Mouse (Mus musculus) CD4-positive helper T cell, adult 2 months (primary cell): Measurements from ENCODE around the gene Csnk1e.

Source experiments
- DNase-seq: peaks from one replicate; pipeline ENCODE4 v3.0.0-alpha.2; 2012; ENCODE audit warnings: low read depth, missing footprints, low spot score

The Csnk1e gene

DNA sequence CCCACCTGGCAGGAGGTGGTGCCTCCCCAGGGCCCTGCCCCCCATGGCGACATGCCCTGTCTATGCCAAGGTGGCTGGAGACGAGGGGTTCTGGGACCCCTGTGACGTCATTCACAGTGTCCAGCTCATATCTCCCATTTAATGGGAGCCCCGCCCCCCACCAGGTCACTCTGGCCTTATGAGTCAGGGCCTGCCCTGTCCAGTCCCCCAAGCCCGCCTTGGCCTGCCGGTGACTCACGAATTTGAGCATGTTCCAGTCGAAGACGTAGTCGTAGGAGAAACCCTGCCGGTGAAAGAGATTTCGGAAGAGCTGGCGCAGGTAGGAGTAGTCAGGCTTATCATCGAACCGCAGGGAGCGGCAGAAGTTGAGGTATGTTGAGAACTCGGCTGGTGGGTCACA is 30.8 kb downstream of the Csnk1e start:
- DNase-seq: no peak

DNA sequence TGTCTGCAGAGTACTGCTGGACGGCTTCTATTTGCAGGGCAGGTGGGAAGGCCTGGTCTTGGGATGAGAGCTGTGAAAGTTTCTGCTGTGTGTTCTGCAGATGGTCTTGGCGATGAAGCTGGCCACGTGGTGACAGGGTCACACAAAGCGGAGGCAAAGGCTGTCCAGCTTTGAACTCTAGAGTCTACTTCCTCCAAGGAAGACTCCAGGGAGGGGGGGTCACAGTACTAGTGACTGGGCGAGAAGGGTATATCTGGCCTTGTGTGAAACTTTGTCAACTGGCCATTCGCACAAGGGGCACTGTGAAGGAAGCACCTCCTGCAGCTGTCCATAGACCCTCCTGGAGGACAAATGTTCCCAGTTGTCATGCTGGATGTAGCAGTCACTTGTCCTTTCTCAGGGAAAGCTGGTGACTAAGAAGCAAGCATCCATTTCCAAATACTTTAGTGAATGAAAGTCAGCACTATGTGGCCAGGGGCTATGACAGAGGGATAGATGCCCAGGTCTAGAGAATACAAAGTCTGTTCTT is 32.6 kb downstream of the Csnk1e start:
- no peak for DNase-seq

DNA sequence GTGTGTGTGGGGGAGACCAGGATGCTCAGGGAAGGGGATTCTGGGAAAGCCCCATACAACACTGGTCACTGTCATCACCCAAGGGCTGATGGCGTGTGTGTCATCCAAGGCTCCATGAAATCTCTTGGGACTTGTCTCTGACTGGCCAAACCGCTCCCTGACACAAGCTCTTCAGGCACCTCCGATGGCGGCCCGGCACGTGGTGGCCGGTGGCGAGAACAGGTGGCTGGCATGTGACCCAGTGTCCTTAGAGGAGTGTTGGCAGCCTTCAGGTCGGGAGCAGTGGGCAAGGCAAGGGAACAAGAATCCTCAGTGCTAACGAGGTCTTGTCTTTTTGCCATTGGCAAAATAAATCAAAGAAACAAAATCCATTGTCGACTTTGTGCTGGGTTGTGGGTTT is 36.7 kb downstream of the Csnk1e start:
- no peak for DNase-seq

DNA sequence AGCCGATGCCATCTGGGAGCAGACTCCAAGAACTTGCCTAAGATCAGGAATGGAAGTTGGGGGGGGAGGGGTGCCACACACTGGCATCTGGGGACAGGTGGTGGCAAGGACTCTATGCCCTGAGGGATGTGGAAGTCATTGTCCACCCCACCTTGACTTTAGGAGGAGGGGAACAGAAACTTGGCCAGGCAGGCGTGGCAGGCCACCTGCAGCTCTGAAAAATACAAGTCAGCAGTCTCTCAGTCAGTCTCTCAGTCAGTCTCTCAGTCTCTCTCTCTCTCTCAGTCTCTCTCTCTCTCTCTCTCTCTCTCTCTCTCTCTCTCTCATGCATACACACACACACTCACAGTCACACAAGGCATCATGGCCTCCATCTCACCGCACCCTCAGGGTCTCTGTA is 37.1 kb downstream of the Csnk1e start:
- no peak for DNase-seq

DNA sequence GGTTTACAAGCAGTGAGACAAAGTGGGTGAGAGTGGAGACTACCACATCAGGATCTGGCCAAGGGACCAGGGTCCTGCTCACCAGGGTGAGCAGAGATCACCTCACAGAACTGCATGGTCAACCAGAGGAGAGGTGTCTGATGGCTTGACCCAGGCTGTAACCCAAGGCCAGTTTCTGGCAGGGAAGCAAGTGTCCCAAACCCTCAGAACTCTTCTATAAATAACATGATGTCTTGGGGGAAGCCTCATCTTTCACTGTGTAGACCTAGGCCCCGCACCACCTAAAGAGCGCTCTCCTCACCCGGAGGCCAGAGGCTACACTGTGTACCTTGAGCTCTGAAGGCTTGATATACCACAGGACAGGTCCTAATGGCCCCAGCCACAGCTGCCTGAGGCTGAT is 38.0 kb downstream of the Csnk1e start:
- DNase-seq: no peak

DNA sequence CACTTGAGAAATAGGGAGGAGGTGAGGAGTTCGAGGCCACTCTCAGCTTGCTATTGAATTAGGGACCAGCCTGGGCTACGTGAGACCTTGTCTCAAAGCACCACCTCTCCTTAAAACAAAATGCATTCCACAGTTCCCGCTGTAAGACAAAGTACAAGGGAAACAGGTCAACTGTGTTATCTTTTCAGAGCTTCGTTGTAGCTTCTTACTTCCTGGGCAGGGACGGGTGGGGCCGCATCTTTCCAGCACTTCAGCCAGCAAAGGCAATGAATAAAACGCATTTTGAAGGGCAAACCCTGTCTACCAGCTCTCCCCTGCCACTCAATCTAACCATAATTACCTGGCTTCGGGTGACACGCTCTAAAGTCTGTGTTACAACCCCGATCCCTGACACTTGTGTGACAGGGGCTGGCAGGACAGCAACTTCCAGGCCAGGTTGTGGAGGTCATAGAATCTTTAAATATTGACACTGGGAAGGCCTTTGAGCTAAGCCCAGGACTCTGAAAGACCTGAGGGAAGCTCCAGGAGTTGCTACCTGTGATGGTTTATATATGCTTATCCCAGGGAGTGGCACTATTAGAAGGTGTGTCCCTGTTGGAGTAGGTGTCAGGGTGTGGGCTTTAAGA is 38.8 kb downstream of the Csnk1e start:
- DNase-seq: no peak

DNA sequence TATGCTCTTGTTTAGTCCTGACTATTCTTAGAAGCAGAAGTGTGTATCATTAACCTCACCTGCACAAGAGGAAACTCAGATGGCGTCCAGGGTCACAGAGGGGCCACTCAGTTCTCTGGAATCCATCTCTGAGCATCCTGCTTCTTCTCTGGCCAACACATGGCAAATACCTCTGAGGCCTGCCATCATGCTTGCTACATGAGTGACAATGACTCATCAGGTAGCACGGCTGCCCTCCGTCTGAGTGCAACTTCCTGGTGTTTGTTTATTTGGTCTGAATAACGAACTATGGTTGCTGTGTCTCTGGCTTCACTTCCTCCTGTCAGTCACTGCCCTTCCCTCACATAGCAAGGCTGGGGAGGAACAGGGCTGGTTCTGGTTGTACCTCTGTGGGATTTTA is 40.9 kb downstream of the Csnk1e start:
- peak; percentile 39 for DNase-seq

DNA sequence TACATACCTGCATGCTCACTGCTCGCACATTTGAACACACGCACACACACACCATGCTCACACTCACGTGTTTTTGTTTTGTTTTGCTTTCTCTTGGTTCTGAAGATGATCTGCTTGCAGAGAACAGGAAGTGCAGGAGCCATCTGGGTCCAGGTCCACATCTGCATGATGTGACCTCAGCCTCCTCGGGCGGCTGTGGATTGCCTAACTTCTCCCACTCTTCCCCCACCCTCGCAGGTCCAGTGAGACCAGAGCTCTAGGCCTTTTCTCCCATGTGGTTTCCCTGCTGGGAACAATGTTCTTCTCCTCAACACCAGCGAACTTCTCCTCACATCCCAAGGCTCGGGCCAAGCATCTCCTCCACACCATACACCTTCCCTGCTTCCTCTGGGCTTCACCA is 41.6 kb downstream of the Csnk1e start:
- DNase-seq: no peak

DNA sequence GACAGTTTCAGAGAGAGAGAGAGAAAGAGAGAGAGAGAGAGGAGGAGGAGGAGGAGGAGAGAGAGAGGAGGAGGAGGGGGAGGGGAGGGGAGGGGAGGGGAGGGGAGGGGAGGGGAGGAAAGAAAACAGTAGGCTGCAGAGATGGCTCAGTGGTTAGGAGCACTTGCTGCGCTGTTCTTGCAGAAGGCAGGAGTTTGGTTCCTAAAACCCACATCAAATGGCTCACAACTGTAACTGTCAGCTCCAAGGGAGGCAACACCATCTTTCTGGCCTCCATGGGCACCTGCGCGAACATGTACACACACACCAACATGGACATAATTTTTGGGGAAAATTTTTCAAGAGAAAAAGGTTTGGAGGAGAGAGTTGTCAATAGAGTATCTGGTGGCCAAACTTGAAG is 42.2 kb downstream of the Csnk1e start:
- DNase-seq: no peak

DNA sequence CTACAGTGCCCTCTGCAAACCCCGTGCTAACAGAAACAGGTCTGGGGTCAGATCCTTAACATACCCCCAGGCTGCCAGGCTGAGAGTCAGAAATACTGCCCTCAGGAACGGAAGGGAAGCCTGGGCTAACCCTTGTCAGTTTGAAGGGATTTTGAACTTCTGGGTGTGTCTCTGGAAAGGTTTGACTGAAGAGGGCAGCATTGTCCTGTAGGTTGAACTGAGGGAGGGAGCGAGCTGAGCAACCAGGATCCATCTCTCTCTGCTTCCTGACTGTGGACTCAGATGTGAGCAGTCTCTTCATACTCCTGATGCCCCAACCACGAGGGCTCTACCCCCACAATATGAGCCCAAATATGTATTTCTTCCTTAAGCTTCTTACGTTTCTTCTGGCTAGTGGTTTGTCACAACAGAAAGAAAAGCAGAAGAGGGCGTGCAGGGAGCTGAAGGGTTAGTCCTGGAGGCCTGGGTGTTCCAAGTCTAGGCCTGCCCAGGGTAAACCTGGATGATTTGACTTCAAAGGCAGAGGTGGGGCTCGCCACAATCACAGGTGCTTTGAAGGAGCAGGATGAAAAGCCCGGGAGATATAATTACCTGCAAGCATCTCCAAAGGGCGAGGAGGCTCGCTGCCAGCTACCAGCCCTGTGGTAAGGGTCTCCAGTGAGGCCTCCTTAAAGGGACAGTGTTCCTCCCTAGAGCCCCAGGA is 43.9 kb downstream of the Csnk1e start:
- no peak for DNase-seq

DNA sequence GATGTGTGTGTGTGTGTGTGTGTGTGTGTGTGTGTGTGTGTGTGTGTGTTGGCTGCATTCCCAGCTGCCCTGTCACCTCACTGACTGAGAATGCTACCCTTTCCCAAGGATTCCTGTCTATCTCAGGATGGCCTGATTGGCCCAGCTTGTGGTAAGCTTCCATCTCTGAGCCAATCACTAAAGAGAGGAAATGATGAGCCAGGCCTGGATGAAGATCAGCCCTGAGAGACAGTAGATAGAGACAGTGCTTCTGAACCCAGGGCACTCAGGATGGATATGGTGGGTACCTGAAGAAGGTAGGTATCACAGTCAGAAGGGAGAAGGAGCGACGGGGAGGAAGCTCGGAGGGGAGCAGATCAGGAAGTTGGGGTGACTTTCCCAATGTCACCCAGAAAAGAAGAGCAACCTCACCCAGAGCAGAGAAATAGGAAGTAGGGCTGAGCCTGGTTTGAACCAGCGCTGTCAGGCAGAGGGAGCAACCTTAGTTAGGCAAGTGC is 46.2 kb downstream of the Csnk1e start:
- no peak for DNase-seq

DNA sequence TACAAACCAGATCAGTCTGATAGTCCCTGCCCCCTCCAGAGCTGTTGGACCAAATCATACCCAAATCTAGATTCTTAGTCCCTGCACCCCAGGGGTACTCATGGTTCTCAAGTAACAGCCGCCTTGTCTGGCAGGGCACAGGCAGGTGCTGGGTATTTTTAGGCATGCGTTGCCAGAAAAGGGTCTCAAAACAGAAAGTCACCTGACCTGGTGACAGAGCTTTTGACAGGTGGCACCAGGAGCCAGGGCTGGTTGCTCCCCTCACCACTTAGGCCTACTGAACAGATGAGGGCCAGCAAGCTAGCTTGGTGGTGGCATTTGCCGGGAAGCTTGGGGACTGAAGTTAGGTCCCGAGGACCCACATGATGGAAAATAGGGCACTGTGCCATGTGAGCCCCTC is 48.8 kb downstream of the Csnk1e start:
- no peak for DNase-seq

DNA sequence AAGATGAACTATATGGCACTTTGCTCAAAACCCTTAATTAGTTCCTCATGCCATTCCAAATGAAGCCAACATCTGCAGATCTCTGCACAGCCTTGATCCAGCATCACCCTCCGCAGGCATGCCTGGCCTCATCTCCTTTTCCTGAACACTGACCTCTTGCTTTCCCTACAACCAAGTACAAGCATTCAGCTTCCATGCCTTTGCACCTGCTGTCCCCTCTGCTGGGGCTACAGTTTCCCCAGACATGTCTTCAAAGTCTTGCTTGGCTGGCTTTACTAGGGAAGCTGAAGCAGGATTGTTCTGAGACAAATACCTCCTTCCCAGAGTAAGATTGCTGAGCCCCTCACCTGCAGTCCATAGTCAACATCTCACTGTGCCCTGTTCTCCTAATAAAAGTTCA is 51.1 kb downstream of the Csnk1e start:
- no peak for DNase-seq

DNA sequence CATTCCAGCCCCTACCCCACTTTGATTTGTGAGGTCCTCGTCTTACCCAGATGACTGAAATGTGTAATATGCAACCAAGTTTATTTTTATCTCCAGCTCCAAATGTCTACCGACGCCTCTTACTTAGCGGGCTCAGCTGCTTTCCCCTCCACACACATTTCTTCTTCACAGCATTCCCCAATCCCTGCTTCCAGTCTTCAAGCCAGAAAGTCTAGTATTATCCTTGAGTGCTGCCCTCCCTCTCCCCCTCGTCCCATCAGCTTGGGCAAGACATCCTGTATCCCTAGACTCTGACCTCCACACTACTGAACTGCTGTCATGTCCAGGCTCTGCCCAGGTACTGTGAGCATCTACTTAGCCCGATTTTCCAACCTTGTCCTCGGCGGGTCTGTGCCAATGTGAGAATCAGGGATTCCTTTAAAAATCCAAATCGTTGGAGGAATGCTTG is 51.6 kb downstream of the Csnk1e start:
- DNase-seq: no peak

DNA sequence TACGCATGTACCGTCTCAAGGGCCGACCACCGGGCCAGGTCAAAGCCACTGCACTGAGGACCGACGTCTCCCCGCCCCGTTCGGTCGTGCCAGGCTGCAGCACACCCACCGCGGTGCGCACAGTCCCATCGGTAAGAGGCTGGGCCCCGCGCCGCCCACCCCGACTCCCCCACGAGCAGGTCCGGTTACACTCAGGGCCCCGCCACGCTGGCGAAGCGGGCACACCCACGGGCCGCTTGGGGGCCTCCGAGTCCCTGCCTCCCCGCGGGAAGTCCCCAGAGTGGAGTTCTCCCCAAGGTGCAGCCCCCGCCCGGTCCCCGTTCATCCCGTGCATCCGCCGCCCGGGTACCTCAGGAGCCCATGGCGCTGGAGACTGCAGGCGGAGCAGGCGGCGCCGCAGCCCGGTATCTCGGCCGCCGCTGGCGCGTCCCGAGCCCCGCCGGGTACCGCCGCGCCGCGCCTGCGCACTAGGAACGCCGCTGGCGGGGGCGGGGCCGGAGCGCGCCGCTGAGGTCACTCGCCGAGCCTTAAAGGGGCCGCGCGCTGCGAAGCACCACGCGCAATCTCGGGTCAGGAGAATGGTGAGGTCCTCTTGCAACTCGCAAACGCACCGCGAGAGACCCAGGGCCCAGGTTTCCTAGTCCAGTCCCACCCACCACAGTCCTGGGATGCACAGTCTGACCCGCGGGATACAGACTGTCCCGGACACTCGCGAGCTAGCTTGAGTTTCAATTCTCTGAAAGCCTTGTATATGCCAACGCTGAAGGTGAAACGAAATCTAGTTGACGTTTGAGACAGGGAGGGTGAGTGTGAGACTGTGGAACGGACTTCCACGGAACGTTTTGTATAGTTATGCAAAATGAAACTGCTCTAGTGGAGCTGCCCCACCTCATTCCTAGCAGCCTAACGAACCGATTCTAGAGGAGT is 52.3 kb downstream of the Csnk1e start, which contains the start of gene Tmem184b:
Tmem184b (minus strand) TSS at position 734 of the 927 bp plus-strand sequence.
- DNase-seq: peak; percentile 89

DNA sequence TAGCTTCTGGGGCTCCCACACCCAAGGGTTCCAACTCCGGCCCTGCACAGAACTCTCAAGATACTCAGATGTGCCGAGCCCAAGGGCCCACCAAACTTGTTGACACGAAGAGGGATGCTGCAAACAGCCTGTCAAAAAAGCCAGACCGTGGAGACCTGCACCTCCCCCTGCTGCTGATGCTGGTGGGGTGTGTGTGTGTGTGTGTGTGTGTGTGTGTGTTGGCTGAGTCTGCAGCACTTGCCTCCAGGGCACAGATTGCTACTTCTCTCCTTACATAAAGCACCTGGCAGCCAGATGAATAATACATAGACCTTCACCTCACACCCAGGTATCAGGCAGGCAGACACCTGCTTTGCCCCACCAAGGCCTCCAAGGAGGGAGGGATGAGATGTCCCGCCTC is 53.2 kb downstream of the Csnk1e start:
- peak; percentile 39 for DNase-seq

DNA sequence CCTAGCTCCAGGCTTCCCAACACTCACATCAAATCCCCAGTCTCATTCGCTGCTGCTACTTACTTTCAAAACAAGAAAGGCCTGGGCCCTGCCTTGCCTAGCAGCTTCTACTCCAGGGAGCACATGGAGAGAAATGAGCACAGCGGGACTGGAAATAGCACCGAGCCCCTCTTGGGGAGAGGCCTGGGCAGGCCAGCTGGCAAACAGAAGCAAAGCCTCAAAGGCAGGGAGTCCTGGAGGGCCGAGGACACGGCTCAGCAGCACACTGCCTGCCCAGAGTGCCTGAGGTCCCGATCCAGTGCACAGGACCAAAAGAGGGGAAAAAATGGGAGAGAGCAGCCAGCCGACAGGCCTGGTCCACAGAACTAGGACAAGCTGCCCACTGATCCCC is 54.4 kb downstream of the Csnk1e start:
- DNase-seq: no peak

DNA sequence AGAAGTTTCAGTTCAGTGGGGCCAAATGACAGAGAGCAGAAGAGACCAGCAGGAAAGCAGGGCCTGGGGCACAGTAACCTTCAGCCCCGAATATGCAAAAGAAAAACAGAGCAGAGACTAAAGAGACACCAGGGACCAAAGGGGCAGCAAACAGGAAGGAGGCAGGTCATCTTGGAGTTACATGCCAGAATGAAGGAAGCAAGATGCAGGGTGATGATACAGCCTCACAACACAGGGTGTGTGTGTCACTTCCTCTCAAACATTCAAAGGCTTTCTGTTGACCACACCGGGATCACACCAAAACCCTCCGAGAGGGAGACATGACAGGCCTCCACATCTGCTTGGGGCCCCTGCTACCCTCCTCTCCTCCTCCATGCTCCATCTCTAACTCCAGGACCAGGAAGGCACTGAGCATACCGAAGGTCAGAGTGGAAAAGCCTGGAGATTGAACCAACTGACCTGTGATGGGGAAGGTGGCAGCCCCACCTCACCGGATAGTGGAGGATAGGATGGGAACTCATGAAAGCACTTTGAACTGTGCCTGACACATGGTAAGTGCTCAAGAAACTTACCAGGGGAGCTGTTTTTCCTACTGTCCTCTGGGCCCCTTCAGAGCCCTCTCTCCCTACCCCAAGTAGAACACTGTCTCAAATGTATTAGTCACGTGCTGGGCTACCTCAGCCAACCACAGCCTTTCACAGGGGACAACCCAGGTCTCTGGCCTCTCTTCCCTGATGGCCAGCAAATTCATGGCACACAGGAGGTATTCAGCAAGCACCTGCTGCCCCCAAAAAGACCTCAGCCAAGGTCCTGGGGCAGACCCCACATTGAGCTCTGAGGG is 55.0 kb downstream of the Csnk1e start:
- DNase-seq: no peak

DNA sequence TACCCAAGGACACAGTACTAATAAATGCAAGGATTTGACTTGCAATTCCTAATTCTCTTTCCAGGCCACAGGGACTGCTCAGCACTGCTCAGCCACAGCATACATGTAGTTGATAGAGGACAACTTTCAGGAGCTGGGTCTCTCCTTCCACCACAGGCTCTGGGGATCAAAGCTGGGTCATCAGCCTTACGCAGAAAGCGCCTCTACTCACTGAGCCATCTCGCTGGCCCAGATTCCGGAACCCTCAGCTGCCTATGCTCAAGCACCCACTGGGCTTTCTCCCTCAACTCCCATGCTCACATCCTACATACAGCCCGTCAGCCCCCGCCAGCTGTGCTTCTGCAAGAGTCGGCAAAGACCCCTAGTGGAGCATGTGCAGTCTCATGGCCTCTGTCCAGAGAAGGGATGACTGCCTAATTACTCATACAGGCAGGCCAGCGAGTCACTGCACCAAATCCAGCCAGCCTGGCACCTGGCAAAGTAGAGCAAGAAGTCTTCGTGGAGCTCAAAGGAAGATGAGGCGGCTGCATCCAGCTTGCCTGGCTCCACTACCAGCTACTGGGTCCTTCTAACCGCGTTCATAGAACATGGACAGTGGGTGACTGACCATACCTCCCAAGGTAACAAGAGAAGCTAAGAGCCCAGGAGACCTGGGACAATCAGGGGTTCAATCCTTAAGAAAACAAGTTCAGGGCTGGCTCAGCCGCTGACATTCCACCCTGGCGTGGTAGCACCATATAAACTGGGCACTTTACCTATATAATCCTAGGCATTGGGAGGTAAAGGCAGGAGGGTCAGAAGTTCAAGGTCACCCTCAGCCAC is 55.9 kb downstream of the Csnk1e start:
- DNase-seq: no peak

DNA sequence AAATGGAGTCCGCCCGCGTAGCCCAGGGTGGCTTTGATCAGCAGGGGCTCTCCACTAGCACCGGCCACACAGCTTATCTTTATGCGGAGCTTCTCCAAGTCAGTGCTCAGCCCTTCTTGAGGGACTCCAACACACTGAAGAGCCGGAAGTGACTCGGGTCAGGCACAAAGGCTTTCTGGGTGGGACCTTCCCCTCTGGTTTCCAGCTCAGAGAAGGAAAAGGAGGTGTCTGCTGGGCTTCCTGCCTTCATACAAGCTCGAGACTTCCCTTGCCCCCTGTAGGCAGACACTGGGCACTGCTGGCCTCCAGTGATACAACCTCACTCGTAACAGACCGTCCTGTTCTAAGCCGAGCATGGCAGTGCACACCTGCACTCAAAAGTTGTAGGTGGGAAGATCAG is 58.6 kb downstream of the Csnk1e start:
- DNase-seq: peak; percentile 73
